Mouse (Mus musculus): Measurements from ENCODE around the gene Ifna5.

GRCm38 (mm10) chr4:88838828-88839227 is 3.5 kb downstream of the Ifna5 start:
- TF ChIP-seq CTCF (IDR thresholded peaks at IDR 0.05; ENCODE audit: borderline replicate concordance, extremely low read depth, insufficient read depth, insufficient read length) (peak; percentile 31; the same call in 1 of the 2 replicates), POLR2A (IDR thresholded peaks at IDR 0.05; ENCODE audit: borderline replicate concordance, extremely low read depth, insufficient read depth, insufficient read length, poor library complexity, severe bottlenecking) (no peak)
